Mouse (Mus musculus): ENCODE measurements around the gene Ift122. TPM values are rescaled to one million over a fixed set of nuclear protein-coding genes. Genes with fewer than 3 reads are reported as not detected.

Gene Ift122
- polyA plus RNA-seq, 1 experiment from 2014 or later: 28.2 TPM

GRCm38 (mm10) chr6:115935544-115935943, 82.3 kb downstream of the Ift122 start:
- Histone ChIP-seq H3K27me3 (replicated peaks) (no peaks in the 10 kb centered on the region), H3K27ac (replicated peaks) (no peak overlapping the region), H3K4me3 (replicated peaks) (no peak overlapping the region), H3K4me1 (peaks cover 5% of the 10 kb centered on the region; the same call in 1 of the 2 replicates), H3K9me3 (replicated peaks) (0 out of 2 replicates have a peak, but pooled peaks cover 4% of the 10 kb centered on the region), H3K4me2 (no peak overlapping the region), H3K9ac (replicated peaks) (no peak overlapping the region), H3K36me3 (no peaks in the 10 kb centered on the region)
- no peak for ATAC-seq (ENCODE audit: low FRiP score)
- 86% methylated on average over 8 of the region's 8 CpGs for WGBS

- H3K36me3 ChIP-seq: no peaks in the 10 kb centered on the region
- no peak for ATAC-seq (ENCODE audit: low FRiP score)
- no peaks in the 10 kb centered on the region for H3K27me3 ChIP-seq (replicated peaks)
- no peaks in the 10 kb centered on the region for H3K4me1 ChIP-seq
- H3K4me3 ChIP-seq (replicated peaks): no peak overlapping the region
- H3K9me3 ChIP-seq (replicated peaks): 0 out of 2 replicates have a peak, but pooled peaks cover 4% of the 10 kb centered on the region
- H3K4me2 ChIP-seq: no peak overlapping the region
- no peak overlapping the region for H3K27ac ChIP-seq (replicated peaks)
- WGBS: 95% methylated on average over 2 of the region's 2 CpGs
- H3K9ac ChIP-seq (replicated peaks): no peak overlapping the region
These were observed 84.7 kb downstream of the Ift122 start for GRCm38 (mm10) chr6:115938011-115938410.

- WGBS: 81% methylated on average over 1 of the region's 1 CpGs
- Histone ChIP-seq H3K9ac (replicated peaks) (no peak overlapping the region), H3K27ac (replicated peaks) (no peak overlapping the region), H3K4me1 (no peaks in the 10 kb centered on the region), H3K9me3 (replicated peaks) (0 out of 2 replicates have a peak, but pooled peaks cover 4% of the 10 kb centered on the region), H3K4me3 (replicated peaks) (no peak overlapping the region), H3K27me3 (replicated peaks) (no peaks in the 10 kb centered on the region), H3K4me2 (no peak overlapping the region), H3K36me3 (no peaks in the 10 kb centered on the region)
- no peak for ATAC-seq (ENCODE audit: low FRiP score)
These were observed 85.5 kb downstream of the Ift122 start for GRCm38 (mm10) chr6:115938798-115939197.

- Histone ChIP-seq H3K27me3 (replicated peaks) (no peaks in the 10 kb centered on the region), H3K4me2 (no peak overlapping the region), H3K9ac (replicated peaks) (no peak overlapping the region), H3K27ac (replicated peaks) (no peak overlapping the region), H3K4me3 (replicated peaks) (no peak overlapping the region), H3K4me1 (no peaks in the 10 kb centered on the region), H3K36me3 (no peaks in the 10 kb centered on the region), H3K9me3 (replicated peaks) (0 out of 2 replicates have a peak, but pooled peaks cover 4% of the 10 kb centered on the region)
- 91% methylated on average over 1 of the region's 1 CpGs for WGBS
- no peak for ATAC-seq (ENCODE audit: low FRiP score)
These were observed 87.3 kb downstream of the Ift122 start for GRCm38 (mm10) chr6:115940603-115941002.

GRCm38 (mm10) chr6:115941128-115941527, 87.9 kb downstream of the Ift122 start:
- WGBS: 7% methylated on average over 6 of the region's 12 CpGs
- no peaks in the 10 kb centered on the region for H3K36me3 ChIP-seq

GRCm38 (mm10) chr6:115943498-115944427, 90.5 kb downstream of the Ift122 start:
- no peak overlapping the region for H3K4me3 ChIP-seq (replicated peaks)
- no peaks in the 10 kb centered on the region for H3K4me1 ChIP-seq
- no peak overlapping the region for H3K27ac ChIP-seq (replicated peaks)
- H3K9ac ChIP-seq (replicated peaks): no peak overlapping the region
- WGBS: 80% methylated on average over 9 of the region's 9 CpGs
- no peaks in the 10 kb centered on the region for H3K9me3 ChIP-seq (replicated peaks)
- no peaks in the 10 kb centered on the region for H3K27me3 ChIP-seq (replicated peaks)
- H3K4me2 ChIP-seq: no peak overlapping the region
- no peaks in the 10 kb centered on the region for H3K36me3 ChIP-seq
- ATAC-seq (ENCODE audit: low FRiP score): no peak

More at GRCm38 (mm10) chr6:115941128-115941527, 87.9 kb downstream of the Ift122 start:
- Histone ChIP-seq H3K27me3 (replicated peaks) (no peaks in the 10 kb centered on the region), H3K4me3 (replicated peaks) (no peak overlapping the region), H3K9me3 (replicated peaks) (0 out of 2 replicates have a peak, but pooled peaks cover 4% of the 10 kb centered on the region), H3K4me2 (no peak overlapping the region), H3K27ac (replicated peaks) (no peak overlapping the region), H3K9ac (replicated peaks) (no peak overlapping the region), H3K4me1 (no peaks in the 10 kb centered on the region)
- no peak for ATAC-seq (ENCODE audit: low FRiP score)

GRCm38 (mm10) chr6:115944638-115945037, 91.4 kb downstream of the Ift122 start, which contains the start of gene H1foo:
Gene H1foo, plus strand, starts transcription at chr6:115944938.
- no peaks in the 10 kb centered on the region for H3K36me3 ChIP-seq
- no peak for ATAC-seq (ENCODE audit: low FRiP score)
- no peak within 1 kb of the TSS for H3K4me2 ChIP-seq
- no peak within 1 kb of the TSS for H3K4me3 ChIP-seq (replicated peaks)
- no peaks in the 10 kb centered on the region for H3K4me1 ChIP-seq
- no peak within 1 kb of the TSS for H3K27ac ChIP-seq (replicated peaks)
- no peak within 1 kb of the TSS for H3K9ac ChIP-seq (replicated peaks)
- no peaks in the 10 kb centered on the region for H3K9me3 ChIP-seq (replicated peaks)
- WGBS: 84% methylated on average over 5 of the region's 5 CpGs
- H3K27me3 ChIP-seq (replicated peaks): no peaks in the 10 kb centered on the region

- no peaks in the 10 kb centered on the region for H3K36me3 ChIP-seq
- H3K4me1 ChIP-seq: no peaks in the 10 kb centered on the region
- no peak overlapping the region for H3K9ac ChIP-seq (replicated peaks)
- WGBS: 80% methylated on average over 8 of the region's 8 CpGs
- no peak overlapping the region for H3K27ac ChIP-seq (replicated peaks)
- no peaks in the 10 kb centered on the region for H3K9me3 ChIP-seq (replicated peaks)
- no peaks in the 10 kb centered on the region for H3K27me3 ChIP-seq (replicated peaks)
- no peak overlapping the region for H3K4me2 ChIP-seq
- H3K4me3 ChIP-seq (replicated peaks): no peak overlapping the region
- ATAC-seq (ENCODE audit: low FRiP score): no peak
These were observed 92.4 kb downstream of the Ift122 start for GRCm38 (mm10) chr6:115945633-115946032.

GRCm38 (mm10) chr6:115946389-115946788, 93.1 kb downstream of the Ift122 start:
- Histone ChIP-seq H3K4me1 (no peaks in the 10 kb centered on the region), H3K4me2 (no peak overlapping the region), H3K27me3 (replicated peaks) (no peaks in the 10 kb centered on the region), H3K9me3 (replicated peaks) (no peaks in the 10 kb centered on the region), H3K9ac (replicated peaks) (no peak overlapping the region), H3K36me3 (no peaks in the 10 kb centered on the region), H3K4me3 (replicated peaks) (no peak overlapping the region), H3K27ac (replicated peaks) (no peak overlapping the region)
- ATAC-seq (ENCODE audit: low FRiP score): no peak
- 45% methylated on average over 6 of the region's 6 CpGs for WGBS

- H3K27me3 ChIP-seq (replicated peaks): no peaks in the 10 kb centered on the region
- peaks cover 12% of the 10 kb centered on the region for H3K4me1 ChIP-seq
- H3K27ac ChIP-seq (replicated peaks): no peak overlapping the region
- no peaks in the 10 kb centered on the region for H3K9me3 ChIP-seq (replicated peaks)
- ATAC-seq (ENCODE audit: low FRiP score): no peak
- no peak overlapping the region for H3K4me2 ChIP-seq
- no peak overlapping the region for H3K4me3 ChIP-seq (replicated peaks)
- no peaks in the 10 kb centered on the region for H3K36me3 ChIP-seq
- no peak overlapping the region for H3K9ac ChIP-seq (replicated peaks)
- WGBS: 75% methylated on average over 9 of the region's 9 CpGs
These were observed 101.3 kb downstream of the Ift122 start for GRCm38 (mm10) chr6:115954506-115955074.

- H3K36me3 ChIP-seq: no peaks in the 10 kb centered on the region
- 89% methylated on average over 4 of the region's 4 CpGs for WGBS
- no peak overlapping the region for H3K27ac ChIP-seq (replicated peaks)
- peaks cover 12% of the 10 kb centered on the region for H3K4me1 ChIP-seq
- no peaks in the 10 kb centered on the region for H3K9me3 ChIP-seq (replicated peaks)
- no peak overlapping the region for H3K9ac ChIP-seq (replicated peaks)
- no peak for ATAC-seq (ENCODE audit: low FRiP score)
- H3K4me2 ChIP-seq: no peak overlapping the region
- H3K27me3 ChIP-seq (replicated peaks): no peaks in the 10 kb centered on the region
- no peak overlapping the region for H3K4me3 ChIP-seq (replicated peaks)
These were observed 101.9 kb downstream of the Ift122 start for GRCm38 (mm10) chr6:115955169-115955568.

GRCm38 (mm10) chr6:115955664-115956063, 102.4 kb downstream of the Ift122 start:
- Histone ChIP-seq H3K4me2 (no peak overlapping the region), H3K27me3 (replicated peaks) (no peaks in the 10 kb centered on the region), H3K36me3 (no peaks in the 10 kb centered on the region), H3K4me1 (peaks cover 12% of the 10 kb centered on the region), H3K4me3 (replicated peaks) (no peak overlapping the region), H3K27ac (replicated peaks) (no peak overlapping the region), H3K9me3 (replicated peaks) (no peaks in the 10 kb centered on the region), H3K9ac (replicated peaks) (no peak overlapping the region)
- 91% methylated on average over 11 of the region's 11 CpGs for whole genome bisulfite sequencing
- no peak for ATAC-seq (ENCODE audit: low FRiP score)

Data from neural tube, embryonic 15.5 days (tissue).